Mouse (Mus musculus): ENCODE results near the gene Ttc13.

GRCm38 (mm10) chr8:124688899-124689298 lies 32.9 kb downstream of the Ttc13 start:
- TF ChIP-seq CTCF (IDR thresholded peaks at IDR 0.05; ENCODE audit: extremely low read depth, insufficient read depth, low read length) (no peak), POLR2A (IDR thresholded peaks at IDR 0.05; ENCODE audit: extremely low read depth, insufficient read depth, low read length) (no peak)

Data from cortical plate, adult 2 months (tissue).